Mouse (Mus musculus): Measurements from ENCODE around the gene Sh3d19.
"Not testable (repeated sequence)": the region's sequence is repeated elsewhere in the genome, so short reads cannot be mapped to it uniquely, and the experiment has no call there.

Gene Sh3d19

DNA sequence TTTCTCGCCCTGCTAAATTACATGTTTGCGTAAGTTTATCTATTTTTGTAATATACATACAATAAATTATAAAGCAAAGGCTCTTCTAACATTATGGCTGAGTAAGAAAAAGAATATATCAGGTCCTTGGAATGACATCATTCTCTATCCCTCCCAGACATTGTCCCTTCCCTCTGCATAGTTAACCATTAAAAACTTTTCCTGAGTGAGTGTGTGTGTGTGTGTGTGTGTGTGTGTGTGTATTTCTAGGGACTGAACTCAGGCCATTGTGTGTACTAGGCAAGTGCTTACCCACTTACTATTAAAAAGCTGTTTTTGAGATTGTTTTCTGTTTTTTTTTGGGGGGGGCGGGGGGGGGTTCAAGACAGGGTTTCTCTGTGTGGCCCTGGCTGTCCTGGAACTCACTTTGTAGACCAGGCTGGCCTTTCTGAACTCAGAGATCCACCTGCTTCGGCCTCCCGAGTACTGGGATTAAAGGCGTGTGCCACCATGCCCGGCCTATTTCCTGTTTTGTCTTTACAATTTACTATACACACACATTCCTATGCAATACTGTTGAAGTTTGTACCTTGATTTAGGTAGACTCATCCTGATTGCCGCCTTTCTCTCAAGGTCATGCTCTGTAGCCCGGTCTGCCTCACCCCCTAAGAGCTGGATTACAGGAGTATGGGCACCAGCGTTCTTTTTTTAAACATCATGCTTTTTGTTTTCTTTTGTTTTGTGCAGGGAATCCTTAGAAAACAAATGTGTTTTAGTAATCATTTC is 2.6 kb downstream of the Sh3d19 start:
- intact Hi-C loops (cut with DNase I): no loop called here

DNA sequence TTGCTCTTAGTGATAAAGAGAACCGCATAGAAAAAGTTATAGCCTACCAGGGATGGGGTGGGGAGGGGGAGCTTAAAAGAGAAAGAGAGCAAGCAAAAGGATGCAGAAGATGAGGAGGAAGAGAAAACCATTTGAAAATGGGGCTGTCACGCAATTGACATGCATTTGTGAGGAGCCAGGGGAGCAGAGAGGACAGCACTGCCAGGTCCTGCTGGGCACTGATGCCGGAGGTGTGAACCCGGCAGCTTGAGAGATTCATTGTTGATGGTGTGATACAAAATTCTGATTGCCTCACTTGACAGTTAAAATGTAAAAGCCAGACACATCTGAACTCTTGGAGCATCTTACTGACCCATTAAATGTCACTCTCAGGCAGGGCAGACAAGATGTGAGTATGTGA is 3.5 kb downstream of the Sh3d19 start:
- intact Hi-C loops (cut with DNase I): no loop called here

DNA sequence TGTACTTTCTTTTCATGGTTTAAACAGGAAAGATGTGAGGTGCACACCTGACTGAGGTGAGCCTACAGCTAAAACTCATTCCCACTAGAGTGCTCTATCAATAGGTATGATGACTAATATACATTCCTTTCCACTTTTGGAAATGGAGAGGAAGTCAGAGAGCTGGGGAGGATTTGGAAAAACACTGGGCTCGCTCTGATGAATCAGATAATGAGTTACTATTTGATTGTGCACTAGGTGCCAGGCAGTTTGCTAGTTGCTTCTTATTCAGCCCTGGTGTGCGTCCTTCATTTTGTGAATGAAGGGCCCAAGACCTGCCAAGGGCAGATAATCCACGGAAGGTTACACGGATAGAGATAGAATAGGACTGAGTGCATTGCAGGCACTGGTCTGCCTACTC is 9.1 kb downstream of the Sh3d19 start:
- intact Hi-C loops (cut with DNase I): no loop called here

DNA sequence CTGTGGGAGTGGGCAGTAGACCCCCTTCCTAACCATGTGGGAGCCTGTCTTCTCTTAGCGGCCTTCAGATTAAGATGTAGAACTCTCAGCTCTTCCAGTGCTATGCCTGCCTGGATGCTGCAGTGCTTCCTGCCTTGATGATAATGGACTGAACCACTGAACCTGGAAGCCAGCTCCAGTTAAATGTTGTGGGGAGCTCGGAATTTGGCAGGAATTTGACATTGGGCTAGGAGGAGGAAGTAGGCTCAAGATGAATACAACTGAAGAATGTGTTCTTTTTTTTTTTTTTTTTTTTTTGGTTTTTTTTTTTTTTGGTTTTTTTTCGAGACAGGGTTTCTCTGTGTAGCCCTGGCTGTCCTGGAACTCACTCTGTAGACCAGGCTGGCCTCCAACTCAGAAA is 10.9 kb downstream of the Sh3d19 start:
- intact Hi-C loops (cut with DNase I): not testable (repeated sequence)

DNA sequence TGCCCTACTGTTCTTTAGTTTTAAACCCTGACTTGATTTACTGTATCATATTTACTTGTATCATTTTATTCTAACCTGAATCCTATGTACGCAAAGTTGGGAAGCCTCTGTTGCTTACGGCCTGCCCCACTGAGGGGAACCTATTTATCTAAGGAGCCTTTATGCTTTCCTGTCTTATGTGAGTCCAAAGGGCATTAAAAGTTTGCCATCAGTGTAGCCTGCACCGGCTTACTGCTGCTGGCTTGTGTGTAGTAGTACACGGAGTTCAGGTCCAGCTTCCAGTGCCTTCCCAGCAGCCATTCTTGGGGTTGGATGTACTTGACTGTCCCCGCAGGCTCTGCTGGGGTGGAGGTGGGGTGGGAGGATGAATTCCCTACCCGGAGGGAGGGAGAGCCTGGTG is 13.6 kb downstream of the Sh3d19 start:
- intact Hi-C loops (cut with DNase I): no loop called here

DNA sequence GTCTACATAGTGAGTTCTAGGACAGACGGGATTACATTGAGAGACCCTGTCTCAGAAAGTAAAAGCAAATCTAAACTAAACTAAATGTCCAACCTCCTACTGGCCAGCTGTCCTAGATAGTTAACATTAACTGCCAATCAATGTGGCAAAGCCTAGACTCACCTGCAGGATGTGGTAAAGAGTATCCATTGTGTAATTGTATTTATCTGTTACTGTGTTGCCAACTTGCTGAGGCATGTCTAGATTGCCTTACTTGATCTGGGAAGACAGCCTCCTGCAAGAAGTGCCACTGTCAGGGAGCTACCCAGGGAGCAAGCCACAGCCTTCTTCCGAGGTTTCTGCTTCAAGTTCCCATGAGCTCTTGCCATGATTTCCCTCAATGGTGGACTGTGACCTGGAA is 16.3 kb downstream of the Sh3d19 start:
- intact Hi-C loops (cut with DNase I): no loop called here

DNA sequence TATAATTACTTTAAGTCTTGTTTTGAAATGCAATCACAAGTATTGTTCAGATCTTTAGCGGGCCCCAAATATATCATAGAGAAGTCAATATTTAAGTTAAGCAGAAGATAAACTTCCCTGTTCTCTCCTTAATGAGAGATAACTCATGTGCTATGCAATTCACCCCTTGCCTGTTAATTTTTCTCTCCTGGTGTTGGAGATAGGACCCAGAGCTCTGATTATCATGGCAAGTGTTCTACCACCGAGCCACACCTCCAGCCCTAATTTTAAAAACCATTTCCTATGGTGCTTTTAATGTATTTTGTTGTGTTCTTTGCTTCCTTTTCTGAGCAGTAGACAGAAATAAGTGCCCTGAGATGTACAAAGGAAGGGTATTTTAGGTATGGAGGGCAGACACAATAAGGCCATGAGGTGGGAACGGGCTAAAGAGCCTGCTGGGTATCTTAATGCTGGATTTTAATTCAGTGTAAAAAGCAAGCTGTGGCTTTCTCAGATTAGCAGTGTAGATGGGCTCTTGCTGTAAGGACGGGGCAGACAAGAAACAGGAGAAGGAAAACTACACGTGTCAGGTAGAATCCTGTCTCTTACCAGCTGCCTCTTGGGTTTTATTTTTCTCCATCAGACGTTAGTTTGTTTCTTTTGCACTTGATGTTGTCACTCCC is 20.4 kb downstream of the Sh3d19 start:
- intact Hi-C loops (cut with DNase I): no loop called here

DNA sequence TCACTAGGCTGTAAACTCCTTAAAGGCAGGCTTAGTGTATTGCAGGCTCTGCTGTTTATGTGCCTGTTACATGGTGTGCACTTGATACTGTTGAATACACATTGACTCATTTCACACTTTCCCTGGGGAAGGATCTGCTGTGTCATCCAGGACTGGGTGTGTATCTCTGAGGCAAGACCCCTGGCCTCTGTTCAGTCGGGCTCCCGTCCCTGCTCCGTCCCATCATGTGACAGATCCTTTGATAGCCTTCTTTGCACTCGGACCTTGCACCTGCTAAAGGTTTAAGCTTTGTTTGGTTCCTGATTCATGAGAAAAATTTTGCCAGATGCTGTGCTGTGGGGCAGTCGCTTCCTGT is 20.9 kb downstream of the Sh3d19 start:
- intact Hi-C loops (cut with DNase I): no loop called here

DNA sequence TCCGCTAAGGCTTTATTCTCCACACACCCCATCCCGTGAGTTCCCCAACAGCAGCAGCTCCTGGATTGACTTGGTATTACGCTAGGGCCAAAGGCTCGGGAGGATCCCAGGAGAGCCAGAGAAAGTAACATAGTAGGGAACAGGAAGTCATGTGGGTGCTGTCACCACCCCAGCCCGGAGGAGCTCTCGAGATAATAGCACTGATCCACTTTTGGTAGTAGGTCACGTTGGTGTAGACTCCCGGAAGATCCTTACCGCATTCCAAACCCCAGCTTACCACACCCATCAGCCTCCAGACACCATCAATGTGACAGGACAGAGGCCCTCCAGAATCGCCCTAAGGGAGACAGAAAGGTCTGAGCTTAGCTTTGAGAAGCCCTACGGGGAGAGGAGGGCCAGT is 22.8 kb downstream of the Sh3d19 start:
- intact Hi-C loops (cut with DNase I): no loop called here

DNA sequence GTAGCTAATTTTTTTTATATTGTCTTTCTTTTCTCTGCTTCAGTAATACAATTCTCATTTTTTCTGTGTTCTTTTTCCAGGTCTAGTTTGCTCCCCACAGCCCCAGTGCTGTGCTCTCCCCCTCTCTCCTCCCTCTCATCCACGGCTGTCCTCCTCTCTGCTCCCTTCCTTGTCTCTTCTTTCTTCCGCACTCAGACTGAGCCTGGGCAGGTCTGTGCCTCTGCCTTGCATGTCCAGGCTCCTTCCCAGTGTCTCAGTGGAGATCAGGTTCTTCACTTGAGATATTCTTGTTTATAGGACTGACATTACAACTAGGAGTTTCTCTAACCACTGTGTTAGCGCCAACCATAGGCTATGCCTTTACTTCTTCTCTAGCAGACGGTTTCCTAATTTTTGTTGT is 23.7 kb downstream of the Sh3d19 start:
- intact Hi-C loops (cut with DNase I): no loop called here

DNA sequence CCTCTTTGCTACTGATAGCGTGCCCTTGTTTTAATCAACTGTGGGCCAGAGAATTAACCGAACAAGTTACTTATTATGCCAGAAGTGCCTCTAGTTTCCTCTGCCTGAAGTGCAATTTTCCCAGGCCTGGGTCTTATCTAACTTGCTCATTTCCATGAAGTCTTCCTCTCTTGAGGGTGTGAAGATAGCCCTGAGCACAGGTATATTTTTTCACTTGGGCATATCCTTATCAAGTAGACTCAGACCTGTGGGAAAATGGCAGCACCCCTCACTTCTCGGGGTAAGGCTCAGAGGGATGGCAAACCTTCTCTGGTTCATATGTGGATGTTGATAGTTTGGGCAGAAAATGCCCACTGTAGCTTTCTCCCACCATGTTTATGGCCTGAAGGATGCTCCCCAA is 30.4 kb downstream of the Sh3d19 start:
- intact Hi-C loops (cut with DNase I): no loop called here

DNA sequence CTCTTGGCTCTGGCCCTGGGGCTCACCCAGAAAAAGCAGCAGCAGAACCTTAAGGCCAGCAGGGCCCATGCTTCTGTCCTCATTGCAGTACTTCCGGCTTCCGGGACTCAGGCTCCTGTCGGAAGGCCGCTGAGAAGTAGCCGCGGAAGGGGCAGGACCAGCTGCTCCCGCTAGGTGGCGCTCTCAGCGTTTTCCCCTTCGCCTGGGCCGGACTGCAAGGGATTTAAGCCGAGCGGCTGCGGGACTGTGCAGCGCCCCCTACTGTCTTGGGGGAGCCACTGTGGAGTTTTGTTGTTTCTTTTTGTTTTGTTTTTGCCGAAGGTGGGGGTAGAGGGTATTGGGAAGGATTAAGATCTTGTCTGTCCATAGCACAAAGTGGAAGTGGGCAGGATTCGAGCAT is 31.5 kb downstream of the Sh3d19 start, which contains the start of gene Prss48:
Gene Prss48 (minus strand): TSS at position 69 of the 400 bp plus-strand sequence.
- intact Hi-C loops (cut with DNase I): no loop called here

DNA sequence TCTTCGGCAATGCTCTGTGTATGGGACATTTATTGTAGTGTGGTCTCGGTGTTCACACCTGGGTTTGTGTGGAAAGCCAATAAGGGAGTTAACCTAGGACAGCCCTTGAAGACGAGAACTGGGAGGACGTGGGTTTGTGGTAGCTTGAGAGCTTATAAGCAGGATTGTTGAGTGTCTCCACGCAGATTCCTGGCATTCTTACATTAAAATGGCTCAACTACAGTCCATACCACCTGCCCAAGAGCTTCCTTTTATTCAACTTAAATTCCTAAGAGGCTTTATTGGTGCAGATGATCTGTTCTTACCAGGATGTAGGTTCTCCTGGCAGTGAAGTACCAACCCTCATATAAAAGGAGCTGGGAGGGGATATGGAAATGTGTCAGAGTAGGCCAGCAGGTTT is 32.0 kb downstream of the Sh3d19 start:
- intact Hi-C loops (cut with DNase I): no loop called here

DNA sequence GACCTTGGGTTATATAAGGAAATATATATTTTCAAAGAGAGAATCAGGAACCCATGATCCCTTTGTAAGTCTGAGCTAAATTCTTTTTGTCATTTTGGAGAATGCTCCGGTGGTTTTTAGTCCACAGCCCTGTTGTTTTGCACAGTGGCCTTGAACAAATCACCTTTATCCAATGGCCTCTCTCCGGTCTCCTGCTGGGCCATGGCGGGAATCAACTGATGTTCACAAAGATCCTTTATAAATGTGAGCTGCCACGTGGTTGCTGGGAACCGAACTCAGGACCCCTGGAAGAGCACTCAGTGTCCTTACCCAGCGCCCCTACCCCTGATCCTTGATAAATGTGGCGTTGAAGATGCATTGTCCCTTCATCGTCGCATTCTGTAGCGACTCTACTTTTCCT is 33.8 kb downstream of the Sh3d19 start:
- intact Hi-C loops (cut with DNase I): no loop called here

DNA sequence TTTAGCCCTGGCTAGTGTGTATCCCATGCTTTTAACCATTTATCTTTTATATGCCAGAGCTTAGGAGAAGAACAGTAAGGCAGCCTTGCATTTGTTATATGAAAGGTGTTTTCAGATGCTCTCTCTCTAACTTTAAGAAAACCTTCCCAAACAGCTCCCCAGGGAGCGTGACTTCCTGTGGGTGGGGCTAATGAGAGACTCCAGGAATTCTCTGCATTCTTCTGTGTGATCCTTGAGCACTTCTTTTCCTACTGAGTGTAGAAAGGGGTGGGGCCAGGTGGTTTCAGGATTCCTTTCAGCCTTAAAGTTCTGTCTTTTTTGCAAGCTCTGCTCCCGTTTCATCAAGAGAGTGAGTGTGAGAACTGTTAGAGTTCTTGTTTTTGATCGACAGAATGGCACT is 39.7 kb downstream of the Sh3d19 start:
- intact Hi-C loops (cut with DNase I): no loop called here

DNA sequence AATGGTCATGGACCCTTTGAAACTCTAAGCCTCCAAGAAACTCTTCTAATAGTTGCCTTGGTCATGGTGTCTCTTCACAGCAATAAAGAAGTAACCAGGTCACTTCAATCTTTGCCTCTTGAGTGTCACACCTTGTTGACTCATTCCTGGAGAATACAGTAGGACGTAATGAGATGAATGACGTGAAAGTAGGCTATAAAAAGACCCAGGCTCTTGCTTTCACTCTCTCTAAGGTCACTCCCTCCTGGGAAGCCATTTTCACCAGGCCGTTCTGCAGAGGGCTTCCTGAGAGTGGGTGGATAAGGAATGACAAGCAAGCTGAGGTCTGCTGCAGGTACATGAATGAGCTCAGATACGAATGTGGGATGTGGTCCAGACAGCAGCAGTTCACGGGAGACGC is 40.5 kb downstream of the Sh3d19 start:
- intact Hi-C loops (cut with DNase I): no loop called here

DNA sequence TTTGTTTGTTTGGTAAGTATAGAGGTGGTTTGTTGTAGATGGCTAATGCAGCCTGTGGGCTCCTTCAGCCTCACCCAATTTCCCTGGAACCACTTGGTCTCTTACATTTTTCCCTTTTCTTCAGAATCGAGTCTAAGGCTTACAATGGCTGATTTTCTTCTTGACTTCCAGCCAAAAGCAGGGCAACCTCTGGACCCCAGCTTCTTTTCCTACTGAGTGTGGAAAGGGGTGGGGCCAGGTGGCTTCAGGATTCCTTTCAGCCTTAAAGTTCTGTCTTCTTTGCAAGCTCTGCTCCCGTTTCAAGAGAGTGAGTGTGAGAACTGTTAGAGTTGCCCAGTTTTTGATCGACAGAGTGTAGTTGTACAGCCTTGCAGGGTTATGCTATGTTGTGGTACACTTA is 40.9 kb downstream of the Sh3d19 start:
- intact Hi-C loops (cut with DNase I): no loop called here

DNA sequence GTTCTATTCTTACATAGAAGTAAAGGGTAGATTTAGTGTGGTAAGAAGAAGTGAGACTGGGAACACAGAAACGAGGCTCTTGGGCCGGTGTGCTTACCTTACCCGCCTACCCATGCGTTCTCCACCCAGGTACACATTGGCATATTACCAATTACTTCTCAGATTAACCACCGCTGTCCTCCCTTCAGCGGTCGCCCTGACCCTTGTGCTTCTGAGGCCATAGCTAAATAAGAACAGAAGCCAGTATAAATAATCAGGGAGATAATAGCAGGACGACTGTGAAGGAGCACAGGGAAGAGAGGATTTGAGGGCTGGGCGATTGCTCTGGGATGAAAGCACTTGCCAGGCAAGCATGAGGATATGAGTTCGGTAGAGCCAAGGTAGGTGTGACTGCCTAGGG is 42.9 kb downstream of the Sh3d19 start:
- intact Hi-C loops (cut with DNase I): no loop called here

DNA sequence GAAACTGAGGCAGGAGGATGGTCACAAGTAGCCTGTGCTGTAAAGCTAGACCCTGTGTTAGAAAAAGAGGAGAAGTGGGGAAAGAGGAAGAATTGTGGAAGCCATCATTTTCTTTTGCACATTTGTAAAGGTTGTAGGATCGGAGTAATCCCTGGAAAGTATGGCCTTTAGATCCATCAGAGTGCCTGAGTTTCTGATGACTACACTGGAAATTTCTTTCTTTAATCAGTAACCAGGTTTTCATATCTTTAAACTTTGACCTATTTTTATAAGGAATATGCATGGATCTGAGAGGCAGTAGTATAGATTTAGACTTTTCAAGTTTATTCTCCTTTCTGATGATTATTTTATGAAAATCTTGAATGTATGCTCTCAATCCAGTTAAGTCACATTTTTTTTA is 46.1 kb downstream of the Sh3d19 start:
- intact Hi-C loops (cut with DNase I): no loop called here

DNA sequence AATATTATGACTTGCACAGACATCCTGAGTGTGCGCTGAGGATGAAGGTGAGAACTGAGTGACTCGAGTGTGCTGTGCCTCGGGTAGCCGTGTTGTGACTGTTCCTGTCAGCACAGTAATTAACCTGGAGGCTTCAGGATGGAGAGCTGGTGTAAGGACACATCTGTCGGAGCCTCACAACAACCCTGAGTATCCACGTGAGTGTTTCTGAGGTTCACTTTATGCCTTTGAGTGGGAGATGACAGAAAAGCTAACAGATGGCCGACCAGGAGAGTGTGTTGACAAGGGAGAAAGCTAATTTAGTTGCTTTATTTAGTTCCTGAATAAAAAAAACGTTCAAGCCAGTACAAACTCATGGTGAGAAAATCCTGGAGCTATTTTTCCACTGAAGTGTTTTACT is 46.6 kb downstream of the Sh3d19 start:
- intact Hi-C loops (cut with DNase I): no loop called here

DNA sequence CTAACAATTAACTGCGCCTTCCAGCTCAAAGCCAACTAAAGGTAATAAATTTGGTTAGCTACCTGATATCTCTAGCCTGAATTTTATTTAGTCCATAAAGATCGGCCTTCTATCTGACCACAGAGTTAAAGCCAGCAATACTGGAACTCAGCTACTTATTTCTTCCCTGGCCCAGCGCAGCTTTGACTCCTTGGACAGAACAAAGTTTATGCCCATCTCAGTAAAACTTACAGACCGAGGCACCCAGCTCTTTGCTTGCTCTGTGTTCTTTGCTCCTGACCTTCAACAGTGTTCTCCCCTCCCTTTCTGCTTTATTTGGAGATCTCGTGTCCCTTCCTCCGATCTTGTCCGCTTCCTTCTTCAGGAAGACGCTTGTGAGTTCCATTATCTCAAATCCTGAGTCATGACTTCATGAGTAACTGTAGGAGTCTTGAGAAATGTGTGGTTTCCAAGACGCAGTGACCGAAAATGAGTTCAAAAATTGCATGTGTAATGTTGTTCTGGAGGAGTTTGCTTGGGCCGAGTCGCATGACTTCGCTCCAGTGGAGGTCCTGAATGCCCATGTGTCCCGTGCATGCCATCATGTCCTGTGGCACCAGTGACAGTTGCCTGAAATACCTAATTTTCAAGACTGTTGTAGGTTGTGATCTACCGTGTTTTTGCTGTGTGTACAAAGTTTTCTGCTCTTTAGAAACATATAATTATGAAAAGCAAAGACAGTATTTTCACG is 50.2 kb downstream of the Sh3d19 start:
- intact Hi-C loops (cut with DNase I): no loop called here

DNA sequence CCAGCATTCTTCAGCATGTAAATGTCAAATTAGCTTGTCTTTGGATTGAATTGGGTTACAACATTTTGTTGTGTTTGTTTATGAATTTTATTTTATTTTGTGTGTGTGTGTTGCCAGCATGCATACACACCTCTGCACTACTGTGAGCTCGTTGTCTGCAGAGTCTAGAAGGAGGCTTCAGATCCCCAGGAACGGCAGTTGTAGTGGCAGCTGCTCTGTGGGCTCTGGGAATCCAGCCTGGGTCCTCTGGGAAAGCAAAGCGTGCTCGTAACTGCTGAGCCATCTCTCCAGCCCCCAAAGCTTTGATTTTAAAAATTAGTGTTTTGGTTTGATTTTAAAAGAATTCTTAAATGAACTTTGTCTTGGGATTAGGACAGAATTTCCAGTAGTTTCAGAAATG is 50.7 kb downstream of the Sh3d19 start:
- intact Hi-C loops (cut with DNase I): no loop called here

All from adrenal gland (tissue).